Mouse (Mus musculus): ENCODE measurements around the gene Adam22. TPM values are rescaled to one million over a fixed set of nuclear protein-coding genes. Genes with fewer than 3 reads are reported as not detected.
"Not testable (repeated sequence)": the region's sequence is repeated elsewhere in the genome, so short reads cannot be mapped to it uniquely, and the experiment has no call there.

Adam22 gene
- polyA plus RNA-seq, 1 experiment from 2014 or later: 16.3 TPM

GRCm38 (mm10) chr5:8242660-8243059 lies 125.3 kb downstream of the Adam22 start:
- H3K27ac ChIP-seq (ENCODE audit: low read depth, low read length): no peak overlapping the region
- no peak for ATAC-seq (replicated peaks; ENCODE audit: low FRiP score)
- H3K36me3 ChIP-seq (ENCODE audit: control insufficient read depth, insufficient read depth, low read length): no peaks in the 10 kb centered on the region
- no peaks in the 10 kb centered on the region for H3K27me3 ChIP-seq (ENCODE audit: control insufficient read depth, insufficient read depth, low read length)
- H3K4me3 ChIP-seq (ENCODE audit: low read depth, low read length): no peak overlapping the region
- no peaks in the 10 kb centered on the region for H3K9me3 ChIP-seq (ENCODE audit: control insufficient read depth, low read length)
- 82% methylated on average over 1 of the region's 1 CpGs for WGBS
- no peak overlapping the region for H3K4me2 ChIP-seq (ENCODE audit: low read depth, low read length, severe bottlenecking)
- no peaks in the 10 kb centered on the region for H3K4me1 ChIP-seq (replicated peaks; ENCODE audit: control insufficient read depth, insufficient read depth, low read length)
- H3K9ac ChIP-seq (ENCODE audit: low read length): no peak overlapping the region
- no peak for DNase-seq (ENCODE audit: low spot score)

DNA sequence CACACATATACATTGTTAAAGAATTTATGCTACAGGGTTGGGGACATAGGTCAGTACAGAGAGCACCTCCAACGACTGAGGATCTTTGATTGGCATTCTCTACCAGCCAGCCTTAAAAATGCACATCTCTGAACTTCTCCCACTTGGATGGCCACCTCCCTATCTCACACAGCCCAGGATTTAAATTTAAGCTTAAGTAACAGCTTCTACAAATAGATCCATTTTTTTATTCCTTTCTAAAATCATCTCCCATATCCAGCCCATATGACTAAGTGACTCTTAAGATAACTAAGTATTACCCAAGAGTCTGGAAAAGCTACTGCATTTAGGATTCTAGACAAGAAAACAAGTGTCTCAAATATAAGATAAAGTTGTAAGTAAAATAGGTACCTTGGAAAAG lies 140.9 kb downstream of the Adam22 start:
- DNase-seq (ENCODE audit: low spot score) (no peak), ATAC-seq (replicated peaks; ENCODE audit: low FRiP score) (no peak)
- no peak overlapping the region for H3K4me3 ChIP-seq (ENCODE audit: low read depth, low read length)
- no peak overlapping the region for H3K9ac ChIP-seq (ENCODE audit: low read length)
- no peak overlapping the region for H3K27ac ChIP-seq (ENCODE audit: low read depth, low read length)
- no peak overlapping the region for H3K4me2 ChIP-seq (ENCODE audit: low read depth, low read length, severe bottlenecking)
- no peaks in the 10 kb centered on the region for H3K27me3 ChIP-seq (ENCODE audit: control insufficient read depth, insufficient read depth, low read length)
- H3K9me3 ChIP-seq (ENCODE audit: control insufficient read depth, low read length): no peaks in the 10 kb centered on the region
- H3K36me3 ChIP-seq (ENCODE audit: control insufficient read depth, insufficient read depth, low read length): no peaks in the 10 kb centered on the region
- WGBS: 84% methylated on average over 1 of the region's 1 CpGs
- H3K4me1 ChIP-seq (replicated peaks; ENCODE audit: control insufficient read depth, insufficient read depth, low read length): no peaks in the 10 kb centered on the region

GRCm38 (mm10) chr5:8224321-8224705 lies 143.6 kb downstream of the Adam22 start:
- 69% methylated on average over 4 of the region's 4 CpGs for WGBS
- Histone ChIP-seq H3K4me3 (ENCODE audit: low read depth, low read length) (no peak overlapping the region), H3K27me3 (ENCODE audit: control insufficient read depth, insufficient read depth, low read length) (no peaks in the 10 kb centered on the region), H3K4me1 (replicated peaks; ENCODE audit: control insufficient read depth, insufficient read depth, low read length) (no peaks in the 10 kb centered on the region), H3K9me3 (ENCODE audit: control insufficient read depth, low read length) (no peaks in the 10 kb centered on the region), H3K9ac (ENCODE audit: low read length) (no peak overlapping the region), H3K36me3 (ENCODE audit: control insufficient read depth, insufficient read depth, low read length) (no peaks in the 10 kb centered on the region), H3K4me2 (ENCODE audit: low read depth, low read length, severe bottlenecking) (no peak overlapping the region), H3K27ac (ENCODE audit: low read depth, low read length) (no peak overlapping the region)
- DNase-seq (ENCODE audit: low spot score) (no peak), ATAC-seq (replicated peaks; ENCODE audit: low FRiP score) (no peak)

- no peak overlapping the region for H3K4me3 ChIP-seq (ENCODE audit: low read depth, low read length)
- no peaks in the 10 kb centered on the region for H3K27me3 ChIP-seq (ENCODE audit: control insufficient read depth, insufficient read depth, low read length)
- H3K9ac ChIP-seq (ENCODE audit: low read length): no peak overlapping the region
- no peak overlapping the region for H3K4me2 ChIP-seq (ENCODE audit: low read depth, low read length, severe bottlenecking)
- DNase-seq (ENCODE audit: low spot score) (no peak), ATAC-seq (replicated peaks; ENCODE audit: low FRiP score) (no peak)
- H3K27ac ChIP-seq (ENCODE audit: low read depth, low read length): no peak overlapping the region
- no peaks in the 10 kb centered on the region for H3K36me3 ChIP-seq (ENCODE audit: control insufficient read depth, insufficient read depth, low read length)
- no peaks in the 10 kb centered on the region for H3K4me1 ChIP-seq (replicated peaks; ENCODE audit: control insufficient read depth, insufficient read depth, low read length)
- WGBS: 82% methylated on average over 8 of the region's 8 CpGs
- H3K9me3 ChIP-seq (ENCODE audit: control insufficient read depth, low read length): no peaks in the 10 kb centered on the region
Measured at GRCm38 (mm10) chr5:8223597-8224320, 144.2 kb downstream of the Adam22 start.

- 89% methylated on average over 5 of the region's 5 CpGs for WGBS
- Histone ChIP-seq H3K36me3 (ENCODE audit: control insufficient read depth, insufficient read depth, low read length) (no peaks in the 10 kb centered on the region), H3K9ac (ENCODE audit: low read length) (no peak overlapping the region), H3K27me3 (ENCODE audit: control insufficient read depth, insufficient read depth, low read length) (no peaks in the 10 kb centered on the region), H3K4me2 (ENCODE audit: low read depth, low read length, severe bottlenecking) (no peak overlapping the region), H3K4me1 (replicated peaks; ENCODE audit: control insufficient read depth, insufficient read depth, low read length) (no peaks in the 10 kb centered on the region), H3K4me3 (ENCODE audit: low read depth, low read length) (no peak overlapping the region), H3K27ac (ENCODE audit: low read depth, low read length) (no peak overlapping the region), H3K9me3 (ENCODE audit: control insufficient read depth, low read length) (no peaks in the 10 kb centered on the region)
- ATAC-seq (replicated peaks; ENCODE audit: low FRiP score) (no peak), DNase-seq (ENCODE audit: low spot score) (no peak)
Measured at GRCm38 (mm10) chr5:8221630-8222029, 146.3 kb downstream of the Adam22 start.

- H3K9ac ChIP-seq (ENCODE audit: low read length): no peak overlapping the region
- H3K4me1 ChIP-seq (replicated peaks; ENCODE audit: control insufficient read depth, insufficient read depth, low read length): no peaks in the 10 kb centered on the region
- no peaks in the 10 kb centered on the region for H3K9me3 ChIP-seq (ENCODE audit: control insufficient read depth, low read length)
- H3K27ac ChIP-seq (ENCODE audit: low read depth, low read length): no peak overlapping the region
- no peak for DNase-seq (ENCODE audit: low spot score)
- ATAC-seq (replicated peaks; ENCODE audit: low FRiP score): no peak
- H3K36me3 ChIP-seq (ENCODE audit: control insufficient read depth, insufficient read depth, low read length): no peaks in the 10 kb centered on the region
- no peak overlapping the region for H3K4me3 ChIP-seq (ENCODE audit: low read depth, low read length)
- no peak overlapping the region for H3K4me2 ChIP-seq (ENCODE audit: low read depth, low read length, severe bottlenecking)
- no peaks in the 10 kb centered on the region for H3K27me3 ChIP-seq (ENCODE audit: control insufficient read depth, insufficient read depth, low read length)
- WGBS: 84% methylated on average over 1 of the region's 1 CpGs
Measured at GRCm38 (mm10) chr5:8215841-8216240, 152.1 kb downstream of the Adam22 start.

DNA sequence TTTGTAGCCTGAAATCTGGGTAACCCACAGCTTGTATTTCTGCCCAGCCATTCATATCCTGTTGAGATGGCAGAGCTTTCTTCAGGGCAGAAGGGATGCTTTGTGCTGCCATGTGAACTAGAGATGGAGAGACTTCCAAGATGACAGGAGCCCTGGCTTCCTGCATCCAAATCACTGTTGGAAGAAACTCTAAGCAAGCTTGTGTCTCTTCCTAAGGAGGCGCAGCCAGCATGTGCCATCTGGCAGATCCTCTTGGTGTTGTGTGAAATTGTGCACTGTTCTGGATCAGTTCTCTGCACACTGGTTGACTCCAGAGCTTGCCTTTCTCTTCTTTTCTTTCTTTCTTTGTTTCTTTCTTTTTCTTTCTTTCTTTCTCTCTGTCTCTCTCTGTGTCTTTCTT lies 183.0 kb downstream of the Adam22 start:
- H3K9me3 ChIP-seq (ENCODE audit: control insufficient read depth, low read length); H3K36me3 ChIP-seq (ENCODE audit: control insufficient read depth, insufficient read depth, low read length); H3K4me2 ChIP-seq (ENCODE audit: low read depth, low read length, severe bottlenecking); ATAC-seq (replicated peaks; ENCODE audit: low FRiP score); H3K9ac ChIP-seq (ENCODE audit: low read length); DNase-seq (ENCODE audit: low spot score); H3K27me3 ChIP-seq (ENCODE audit: control insufficient read depth, insufficient read depth, low read length); H3K27ac ChIP-seq (ENCODE audit: low read depth, low read length); H3K4me1 ChIP-seq (replicated peaks; ENCODE audit: control insufficient read depth, insufficient read depth, low read length); H3K4me3 ChIP-seq (ENCODE audit: low read depth, low read length): not testable (repeated sequence)
- 96% methylated on average over 1 of the region's 1 CpGs for WGBS

DNA sequence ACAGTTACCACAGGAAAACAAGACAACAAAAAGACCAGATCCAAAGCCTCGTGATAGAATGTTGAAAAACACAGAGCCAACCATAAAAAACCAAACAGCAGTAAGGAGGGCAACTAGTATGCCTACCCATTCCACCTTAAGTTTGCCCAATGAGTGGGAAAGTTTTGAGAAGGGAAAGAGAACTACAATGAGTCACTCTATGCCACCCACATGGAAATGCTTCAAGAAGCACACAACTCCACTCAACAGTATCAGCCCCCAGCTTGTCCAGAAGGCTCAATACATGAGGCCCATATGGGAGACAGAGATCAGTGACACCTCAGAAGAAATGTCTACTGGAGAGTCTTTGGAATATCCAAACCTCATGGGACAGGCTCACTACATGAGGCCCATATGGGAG lies 187.3 kb downstream of the Adam22 start:
- 88% methylated on average over 1 of the region's 1 CpGs for WGBS
- ATAC-seq (replicated peaks; ENCODE audit: low FRiP score): no peak
- DNase-seq (ENCODE audit: low spot score): no peak
- Histone ChIP-seq H3K27me3 (ENCODE audit: control insufficient read depth, insufficient read depth, low read length) (no peaks in the 10 kb centered on the region), H3K4me1 (replicated peaks; ENCODE audit: control insufficient read depth, insufficient read depth, low read length) (no peaks in the 10 kb centered on the region), H3K27ac (ENCODE audit: low read depth, low read length) (no peak overlapping the region), H3K4me2 (ENCODE audit: low read depth, low read length, severe bottlenecking) (no peak overlapping the region), H3K36me3 (ENCODE audit: control insufficient read depth, insufficient read depth, low read length) (no peaks in the 10 kb centered on the region), H3K9ac (ENCODE audit: low read length) (no peak overlapping the region), H3K9me3 (ENCODE audit: control insufficient read depth, low read length) (no peaks in the 10 kb centered on the region), H3K4me3 (ENCODE audit: low read depth, low read length) (no peak overlapping the region)

DNA sequence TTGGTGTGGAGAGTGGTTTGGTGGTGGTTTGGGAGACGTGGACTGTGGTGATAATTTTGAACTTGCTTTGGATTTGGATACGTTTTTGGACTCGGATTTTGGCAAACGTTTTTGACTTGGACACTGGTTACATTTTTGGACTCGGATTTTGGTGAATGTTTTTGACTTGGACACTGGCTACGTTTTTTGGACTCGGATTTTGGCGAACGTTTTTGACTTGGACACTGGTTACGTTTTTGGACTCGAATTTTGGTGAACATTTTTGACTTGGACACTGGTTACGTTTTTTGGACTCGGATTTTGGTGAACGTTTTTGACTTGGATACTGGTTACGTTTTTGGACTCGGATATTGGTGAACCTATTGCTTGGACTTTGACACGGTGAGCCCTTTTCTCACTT lies 189.8 kb downstream of the Adam22 start:
- DNase-seq (ENCODE audit: low spot score): no peak
- Histone ChIP-seq H3K9me3 (ENCODE audit: control insufficient read depth, low read length) (no peaks in the 10 kb centered on the region), H3K4me1 (replicated peaks; ENCODE audit: control insufficient read depth, insufficient read depth, low read length) (no peaks in the 10 kb centered on the region), H3K4me2 (ENCODE audit: low read depth, low read length, severe bottlenecking) (no peak overlapping the region), H3K9ac (ENCODE audit: low read length) (no peak overlapping the region), H3K27ac (ENCODE audit: low read depth, low read length) (no peak overlapping the region), H3K36me3 (ENCODE audit: control insufficient read depth, insufficient read depth, low read length) (no peaks in the 10 kb centered on the region), H3K4me3 (ENCODE audit: low read depth, low read length) (no peak overlapping the region), H3K27me3 (ENCODE audit: control insufficient read depth, insufficient read depth, low read length) (no peaks in the 10 kb centered on the region)
- no peak for ATAC-seq (replicated peaks; ENCODE audit: low FRiP score)
- WGBS: 93% methylated on average over 17 of the region's 17 CpGs

Measured in forebrain, embryonic 11.5 days (tissue).